Mouse (Mus musculus) intestine, embryonic 16.5 days (tissue): Measurements from ENCODE around the gene Igf2. TPM values are rescaled to one million over a fixed set of nuclear protein-coding genes. Genes with fewer than 3 reads are reported as not detected.

Experiments used
- ATAC-seq: fragments of 200-750 bp; cut with Nextera tagmentation; 2 replicates; pipeline ENCODE4 v1.8.0; 2017; ENCODE audit warnings: moderate TSS enrichment, moderate library complexity
- H3K27ac ChIP-seq: fragments of 300-500 bp; sonication (generic); 2 replicates; pipeline ENCODE4 v1.5.1; 2014; ENCODE audit warnings: mild to moderate bottlenecking, low read length
- H3K27me3 ChIP-seq: fragments of 300-500 bp; sonication (generic); replicated peaks from 2 replicates; pipeline ENCODE4 v1.6.1; 2014; ENCODE audit warnings: low read length, control low read depth, mixed read lengths; ENCODE audit not compliant: control insufficient read depth, insufficient read depth
- H3K36me3 ChIP-seq: fragments of 300-500 bp; sonication (generic); 2 replicates; pipeline ENCODE4 v1.6.1; 2014; ENCODE audit warnings: low read length, control low read depth; ENCODE audit not compliant: control insufficient read depth, insufficient read depth
- H3K4me1 ChIP-seq: fragments of 300-500 bp; sonication (generic); 2 replicates; pipeline ENCODE4 v1.6.1; 2014; ENCODE audit warnings: low read length, control low read depth, mixed read lengths; ENCODE audit not compliant: control insufficient read depth, insufficient read depth
- H3K4me2 ChIP-seq: fragments of 300-500 bp; sonication (generic); 2 replicates; pipeline ENCODE4 v1.6.1; 2014; ENCODE audit warnings: low read depth, low read length, control low read depth
- H3K4me3 ChIP-seq: fragments of 300-500 bp; sonication (generic); 2 replicates; pipeline ENCODE4 v1.5.1; 2014; ENCODE audit warnings: mild to moderate bottlenecking, low read length
- H3K9ac ChIP-seq: fragments of 300-500 bp; sonication (generic); 2 replicates; pipeline ENCODE4 v1.6.1; 2014; ENCODE audit warnings: low read depth, low read length
- H3K9me3 ChIP-seq: fragments of 300-500 bp; sonication (generic); 2 replicates; pipeline ENCODE4 v1.6.1; 2016; ENCODE audit warnings: low read length, control low read depth; ENCODE audit not compliant: control insufficient read depth
- WGBS: fragments of 180-500 bp; shearing (Covaris S2); extraction: QIAGEN DNeasy Blood & Tissue Kit; methylation state at CpG from one replicate; pipeline ENCODE4 v1.1.7; 2014; 5-methylcytosine and 5-hydroxymethylcytosine counted together
- microRNA counts: library from miRNA; unstranded; fragments of <30 nt; microRNA quantifications from one replicate; lab custom pipeline; 2016
- microRNA-seq: library from miRNA; unstranded; fragments of <30 nt; microRNA quantifications from one replicate; pipeline ENCODE4, GENCODE M21; 2016
- polyA plus RNA-seq: library from polyadenylated mRNA; unstranded; fragments of >200 nt; fragmentation: Nextera tagmentation; extraction: Ambion mirVana; gene quantifications from 2 replicates; pipeline ENCODE4 v1.2.1, GENCODE M21; 2015

Gene Igf2
- polyA plus RNA-seq, 1 experiment from 2014 or later: 778 TPM

- Histone ChIP-seq H3K9me3 (no peaks in the 10 kb centered on the region), H3K9ac (no peak overlapping the region), H3K27me3 (no peaks in the 10 kb centered on the region), H3K4me1 (no peaks in the 10 kb centered on the region), H3K4me3 (no peak overlapping the region), H3K4me2 (no peak overlapping the region), H3K36me3 (no peaks in the 10 kb centered on the region), H3K27ac (no peak overlapping the region)
- 78% methylated on average over 2 of the region's 2 CpGs for WGBS
- ATAC-seq: no peak
Observed at GRCm38 (mm10) chr7:142600921-142601320, 65.7 kb downstream of the Igf2 start.

MicroRNAs within 50 kb of the gene (microRNA counts, 519-probe panel; counts per million panel counts)
- 2,165 counts per million, percentile 50 among the panel's probes with 10 or more counts for microRNA mmu-miR-483 (lab: Ali Mortazavi, UCI)

Small RNAs within 50 kb of the gene (microRNA-seq; reads per million reads assigned to microRNA genes)
- 1,393 reads per million, percentile 77 among the genes with 10 or more reads in this experiment for gene Mir483

Other genes with a start within 250 kb of the Igf2 start
- gene Syt8, start 232.0 kb downstream of the Igf2 start, polyA plus RNA-seq: 8.8 and 10.4 TPM in 2 replicates
- gene Tnni2, start 225.0 kb downstream of the Igf2 start, polyA plus RNA-seq: 4.3 and 4.7 TPM in 2 replicates
- gene Lsp1, start 206.0 kb downstream of the Igf2 start, polyA plus RNA-seq: 125 and 134 TPM in 2 replicates
- 2.1 and 3.2 TPM in 2 replicates for gene Tnnt3, start 168.0 kb downstream of the Igf2 start, polyA plus RNA-seq
- 50.3 and 58.1 TPM in 2 replicates for gene Mrpl23, start 134.1 kb downstream of the Igf2 start, polyA plus RNA-seq
- 1.1 and 1.9 TPM in 2 replicates for gene Gm49394, start 3.1 kb upstream of the Igf2 start, polyA plus RNA-seq
- gene Ins2, start 76.6 kb upstream of the Igf2 start, polyA plus RNA-seq: 236 and 308 TPM in 2 replicates